Mouse (Mus musculus): ENCODE data around the gene Hipk1. TPM values are rescaled to one million over a fixed set of nuclear protein-coding genes. Genes with fewer than 3 reads are reported as not detected.

Gene Hipk1
- polyA plus RNA-seq, 1 experiment from 2014 or later: 10.4 TPM

DNA sequence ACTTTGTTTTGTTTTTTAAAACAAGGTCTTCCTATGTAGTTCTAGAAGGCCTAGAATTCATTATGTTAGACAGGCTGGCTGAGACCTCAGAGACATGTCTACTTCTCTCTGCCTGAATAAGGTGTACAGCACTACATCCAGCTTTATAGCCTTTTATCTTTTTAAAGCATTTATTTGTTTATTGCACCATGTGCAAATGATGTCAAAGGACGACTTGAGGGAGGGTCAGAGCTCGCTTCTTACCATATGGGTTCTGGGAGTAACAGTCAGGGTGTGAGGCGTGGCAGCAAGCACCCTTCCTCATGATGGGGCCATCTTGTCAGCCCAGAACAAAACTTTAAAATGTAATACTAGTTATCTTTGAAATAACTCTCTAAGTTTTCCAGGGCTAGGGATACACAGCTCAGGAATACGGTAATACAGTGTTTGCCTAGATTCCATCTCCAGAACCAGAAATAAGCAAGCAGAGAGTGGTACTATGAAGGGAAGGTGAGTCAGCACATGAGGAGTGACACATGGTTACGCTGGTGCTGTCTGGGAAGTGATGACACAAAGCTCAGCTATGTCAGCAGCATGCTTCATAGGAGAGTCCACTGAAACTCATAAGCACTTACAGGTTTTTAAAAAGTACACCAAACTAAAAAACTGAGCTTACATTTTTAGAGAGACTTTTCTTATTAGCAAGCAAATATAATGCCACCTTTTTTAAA lies 31.9 kb downstream of the Hipk1 start:
- Histone ChIP-seq H3K9me3 (no peaks in the 10 kb centered on the region), H3K27ac (no peak overlapping the region), H3K4me1 (no peaks in the 10 kb centered on the region), H3K4me3 (no peak overlapping the region), H3K36me3 (replicated peaks) (peaks cover 83% of the 10 kb centered on the region), H3K27me3 (ENCODE audit: poor library complexity, severe bottlenecking) (no peaks in the 10 kb centered on the region)
- DNase-seq (ENCODE audit: extremely low spot score, low spot score): no peak
- 87% methylated on average over 5 of the region's 5 CpGs for WGBS

- H3K4me1 ChIP-seq: no peaks in the 10 kb centered on the region
- no peaks in the 10 kb centered on the region for H3K9me3 ChIP-seq
- no peak overlapping the region for H3K27ac ChIP-seq
- H3K4me3 ChIP-seq: no peak overlapping the region
- 91% methylated on average over 7 of the region's 7 CpGs for WGBS
- no peak for DNase-seq (ENCODE audit: extremely low spot score, low spot score)
- H3K27me3 ChIP-seq (ENCODE audit: poor library complexity, severe bottlenecking): no peaks in the 10 kb centered on the region
- peaks cover 86% of the 10 kb centered on the region for H3K36me3 ChIP-seq (replicated peaks)
These were observed 32.9 kb downstream of the Hipk1 start for GRCm38 (mm10) chr3:103758456-103758855.

- no peaks in the 10 kb centered on the region for H3K27me3 ChIP-seq (ENCODE audit: poor library complexity, severe bottlenecking)
- no peak overlapping the region for H3K27ac ChIP-seq
- H3K36me3 ChIP-seq (replicated peaks): peaks cover 86% of the 10 kb centered on the region
- 94% methylated on average over 2 of the region's 2 CpGs for WGBS
- no peak overlapping the region for H3K4me3 ChIP-seq
- H3K9me3 ChIP-seq: no peaks in the 10 kb centered on the region
- no peaks in the 10 kb centered on the region for H3K4me1 ChIP-seq
- no peak for DNase-seq (ENCODE audit: extremely low spot score, low spot score)
These were observed 34.4 kb downstream of the Hipk1 start for GRCm38 (mm10) chr3:103756920-103757319.

GRCm38 (mm10) chr3:103755351-103755750 lies 36.0 kb downstream of the Hipk1 start:
- peaks cover 82% of the 10 kb centered on the region for H3K36me3 ChIP-seq (replicated peaks)
- WGBS: 78% methylated on average over 3 of the region's 3 CpGs

DNA sequence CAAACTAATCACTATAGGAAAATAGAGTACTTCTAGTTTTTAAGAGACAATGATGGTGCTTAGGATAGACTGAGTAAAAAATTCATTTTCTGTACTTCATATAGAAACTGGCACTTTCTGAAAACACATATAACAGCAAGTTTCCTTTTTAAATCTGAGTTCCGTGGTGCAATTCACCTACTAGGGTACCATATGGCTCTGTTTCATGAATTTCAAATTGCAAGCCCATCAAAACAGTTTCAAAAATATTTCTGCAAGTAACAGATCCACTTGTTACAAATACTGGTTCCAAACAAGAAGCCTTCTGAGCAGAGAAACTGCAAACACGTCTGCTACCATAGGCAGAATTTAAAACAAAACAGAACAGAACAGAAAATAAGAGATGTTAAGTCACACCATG lies 39.8 kb downstream of the Hipk1 start:
- DNase-seq (ENCODE audit: extremely low spot score, low spot score): no peak
- H3K9me3 ChIP-seq: no peaks in the 10 kb centered on the region
- H3K27ac ChIP-seq: no peak overlapping the region
- no peaks in the 10 kb centered on the region for H3K4me1 ChIP-seq
- H3K27me3 ChIP-seq (ENCODE audit: poor library complexity, severe bottlenecking): no peaks in the 10 kb centered on the region
- WGBS: 85% methylated on average over 2 of the region's 2 CpGs
- no peak overlapping the region for H3K4me3 ChIP-seq
- H3K36me3 ChIP-seq (replicated peaks): peaks cover 82% of the 10 kb centered on the region

More at GRCm38 (mm10) chr3:103755351-103755750, 36.0 kb downstream of the Hipk1 start:
- Histone ChIP-seq H3K9me3 (no peaks in the 10 kb centered on the region), H3K4me3 (no peak overlapping the region), H3K27ac (no peak overlapping the region), H3K4me1 (no peaks in the 10 kb centered on the region), H3K27me3 (ENCODE audit: poor library complexity, severe bottlenecking) (no peaks in the 10 kb centered on the region)
- DNase-seq (ENCODE audit: extremely low spot score, low spot score): no peak

- WGBS: 98% methylated on average over 5 of the region's 5 CpGs
- H3K36me3 ChIP-seq (replicated peaks): peaks cover 90% of the 10 kb centered on the region
These were observed 44.7 kb downstream of the Hipk1 start for GRCm38 (mm10) chr3:103746711-103747110.

DNA sequence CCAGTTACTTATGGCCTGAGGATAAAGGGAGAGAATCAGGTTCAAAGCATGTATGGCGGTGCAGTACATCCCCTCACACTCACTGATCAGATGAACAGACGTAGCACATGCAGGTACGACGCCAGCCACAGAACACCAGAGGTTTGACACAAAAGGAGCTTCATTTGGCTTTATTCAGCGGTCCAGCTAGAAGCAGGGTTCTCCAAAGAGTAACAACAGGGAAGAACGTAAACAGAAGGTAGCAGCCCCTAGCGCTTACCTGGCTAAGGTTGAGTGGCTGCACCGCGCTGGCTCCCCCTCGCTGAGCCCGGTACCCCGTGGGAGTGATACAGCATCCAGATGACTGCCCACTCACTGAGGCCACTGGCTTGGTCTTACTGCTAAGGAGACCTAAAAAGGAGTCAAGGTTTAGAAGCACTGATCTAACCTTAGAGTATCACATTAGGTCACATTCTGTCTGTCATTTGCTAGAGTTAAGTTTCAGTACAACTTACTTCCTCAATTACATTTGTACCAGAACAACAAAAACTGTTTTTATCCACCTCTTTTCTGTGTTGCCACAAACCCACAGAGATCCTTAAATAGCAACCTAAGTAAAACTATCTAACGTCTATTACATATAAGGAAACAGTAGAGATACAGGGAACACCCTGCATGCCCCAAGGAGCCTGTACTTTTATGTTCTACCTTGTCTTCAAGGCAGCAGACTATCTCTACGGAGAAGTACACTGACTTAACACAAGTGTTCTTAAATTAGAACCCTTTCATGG lies 46.2 kb downstream of the Hipk1 start:
- no peak overlapping the region for H3K27ac ChIP-seq
- H3K9me3 ChIP-seq: no peaks in the 10 kb centered on the region
- peaks cover 80% of the 10 kb centered on the region for H3K36me3 ChIP-seq (replicated peaks)
- no peak overlapping the region for H3K4me3 ChIP-seq
- DNase-seq (ENCODE audit: extremely low spot score, low spot score): no peak
- peaks cover 8% of the 10 kb centered on the region for H3K4me1 ChIP-seq
- H3K27me3 ChIP-seq (ENCODE audit: poor library complexity, severe bottlenecking): no peaks in the 10 kb centered on the region
- 92% methylated on average over 14 of the region's 14 CpGs for WGBS

More at GRCm38 (mm10) chr3:103746711-103747110, 44.7 kb downstream of the Hipk1 start:
- no peaks in the 10 kb centered on the region for H3K9me3 ChIP-seq
- H3K27me3 ChIP-seq (ENCODE audit: poor library complexity, severe bottlenecking): no peaks in the 10 kb centered on the region
- H3K4me3 ChIP-seq: no peak overlapping the region
- H3K4me1 ChIP-seq: no peaks in the 10 kb centered on the region
- H3K27ac ChIP-seq: no peak overlapping the region
- DNase-seq (ENCODE audit: extremely low spot score, low spot score): no peak

DNA sequence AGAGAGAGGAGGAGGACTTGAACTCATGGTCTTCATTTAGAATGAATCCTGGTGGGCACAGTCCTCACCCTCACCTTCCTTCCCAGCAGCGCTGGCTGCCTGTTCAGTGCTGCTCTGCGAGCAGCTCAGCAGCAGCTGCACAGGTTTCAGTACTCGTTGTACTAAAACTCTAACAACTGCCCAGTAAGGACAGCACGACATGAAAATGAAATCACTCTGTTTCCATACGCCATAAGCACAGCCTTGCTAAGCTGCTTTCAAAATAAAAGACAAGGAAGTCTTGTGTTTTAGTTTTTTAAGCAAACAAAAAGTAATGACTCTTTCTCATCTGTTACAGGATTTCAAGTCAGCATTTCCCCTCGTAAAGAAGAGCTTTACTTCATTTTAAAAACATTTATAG lies 48.2 kb downstream of the Hipk1 start:
- 92% methylated on average over 6 of the region's 6 CpGs for WGBS
- Histone ChIP-seq H3K9me3 (no peaks in the 10 kb centered on the region), H3K27ac (no peak overlapping the region), H3K36me3 (replicated peaks) (peaks cover 60% of the 10 kb centered on the region), H3K4me3 (no peak overlapping the region), H3K4me1 (peaks cover 23% of the 10 kb centered on the region), H3K27me3 (ENCODE audit: poor library complexity, severe bottlenecking) (no peaks in the 10 kb centered on the region)
- no peak for DNase-seq (ENCODE audit: extremely low spot score, low spot score)

DNA sequence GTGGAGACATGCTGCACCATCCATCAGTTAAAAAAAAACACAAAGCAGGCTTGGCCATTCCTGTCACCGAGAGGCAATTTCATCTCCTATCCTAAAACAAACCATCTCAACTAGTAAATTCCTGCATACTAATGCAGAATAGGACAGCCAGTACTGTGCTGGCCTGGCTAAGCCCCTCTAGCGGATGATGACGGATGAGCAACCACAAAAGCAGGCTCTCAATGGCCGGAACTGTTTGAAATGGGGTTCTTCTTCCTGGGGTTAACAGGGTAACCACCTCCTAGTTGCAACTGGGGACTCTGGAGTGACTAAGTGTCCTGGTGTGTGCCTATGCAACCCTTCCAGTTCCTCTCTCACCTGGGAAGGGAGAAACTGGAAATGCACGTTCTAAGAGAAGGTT lies 51.0 kb downstream of the Hipk1 start:
- no peak overlapping the region for H3K27ac ChIP-seq
- DNase-seq (ENCODE audit: extremely low spot score, low spot score): no peak

GRCm38 (mm10) chr3:103739329-103739728 lies 52.0 kb downstream of the Hipk1 start, which contains the start of gene Gm10964:
TSS of gene Gm10964 (plus strand) at chr3:103739366.
- Histone ChIP-seq H3K27me3 (ENCODE audit: poor library complexity, severe bottlenecking) (peaks cover 17% of the 10 kb centered on the region), H3K4me3 (peak within 1 kb of the TSS; percentile 43), H3K4me1 (peaks cover 62% of the 10 kb centered on the region), H3K36me3 (replicated peaks) (peaks cover 30% of the 10 kb centered on the region), H3K27ac (peak within 1 kb of the TSS; percentile 89), H3K9me3 (no peaks in the 10 kb centered on the region)
- no peak for DNase-seq (ENCODE audit: extremely low spot score, low spot score)
- 82% methylated on average over 1 of the region's 1 CpGs for WGBS

More for the DNA sequence above, 51.0 kb downstream of the Hipk1 start:
- Histone ChIP-seq H3K4me3 (no peak overlapping the region), H3K27me3 (ENCODE audit: poor library complexity, severe bottlenecking) (peaks cover 15% of the 10 kb centered on the region), H3K36me3 (replicated peaks) (peaks cover 40% of the 10 kb centered on the region), H3K9me3 (no peaks in the 10 kb centered on the region), H3K4me1 (peaks cover 51% of the 10 kb centered on the region)
- 40% methylated on average over 5 of the region's 5 CpGs for WGBS

GRCm38 (mm10) chr3:103737778-103738571 lies 53.4 kb downstream of the Hipk1 start, which contains the start of gene Olfml3:
TSS of gene Olfml3 (minus strand) at chr3:103738001.
- Histone ChIP-seq H3K4me1 (peaks cover 75% of the 10 kb centered on the region), H3K36me3 (replicated peaks) (peaks cover 16% of the 10 kb centered on the region), H3K9me3 (no peaks in the 10 kb centered on the region), H3K27ac (peak within 1 kb of the TSS; percentile 89), H3K4me3 (peak within 1 kb of the TSS; percentile 43), H3K27me3 (ENCODE audit: poor library complexity, severe bottlenecking) (peaks cover 29% of the 10 kb centered on the region)
- under 1% methylated on average over 18 of the region's 18 CpGs for WGBS
- peak; percentile 85 for DNase-seq (ENCODE audit: extremely low spot score, low spot score)

- H3K9me3 ChIP-seq: no peaks in the 10 kb centered on the region
- H3K4me3 ChIP-seq: peak overlapping the region; percentile 43
- peaks cover 35% of the 10 kb centered on the region for H3K27me3 ChIP-seq (ENCODE audit: poor library complexity, severe bottlenecking)
- whole genome bisulfite sequencing: 77% methylated on average over 16 of the region's 16 CpGs
- peaks cover 13% of the 10 kb centered on the region for H3K36me3 ChIP-seq (replicated peaks)
- H3K4me1 ChIP-seq: peaks cover 80% of the 10 kb centered on the region
- DNase-seq (ENCODE audit: extremely low spot score, low spot score): no peak
- H3K27ac ChIP-seq: peak overlapping the region; percentile 89
These were observed 54.2 kb downstream of the Hipk1 start for GRCm38 (mm10) chr3:103737061-103737754.

Measured in forebrain, embryonic 10.5 days (tissue).